Mouse (Mus musculus) layer of hippocampus, adult 2 months (tissue): Measurements from ENCODE around the gene Hdac7. TPM values are rescaled to one million over a fixed set of nuclear protein-coding genes. Genes with fewer than 3 reads are reported as not detected.
A peak's percentile ranks its signal among the peaks of the same experiment; 100 is the strongest.

Experiments
- DNase-seq, 2 experiments: peaks; one replicate each; pipeline ENCODE4 v3.0.0; 2022; ENCODE audit warnings: low spot score in 2 of 2
- H3K27ac ChIP-seq: fragments of 200-600 bp; 2 replicates; pipeline ENCODE4 v1.8.1; 2022
- H3K4me3 ChIP-seq: fragments of 200-600 bp; 2 replicates; pipeline ENCODE4 v1.8.1; 2022; ENCODE audit warnings: mild to moderate bottlenecking
- CTCF ChIP-seq: fragments of 200-600 bp; conservative IDR thresholded peaks from 2 replicates; pipeline ENCODE4 v1.8.1; 2022; ENCODE audit warnings: antibody characterized with exemption, mild to moderate bottlenecking, moderate library complexity
- total RNA-seq, 2 experiments: library from RNA; stranded (reverse); gene quantifications; 2 replicates each; pipeline ENCODE4 v1.2.3; 2021

Hdac7 gene
- total RNA-seq, 2 experiments from 2014 or later, result 23.8 to 28.5 TPM

GRCm38 (mm10) chr15:97825941-97826587 lies 18.2 kb downstream of the Hdac7 start:
- DNase-seq, result no peak
- peak overlapping the region; percentile 83 for H3K27ac ChIP-seq
- TF ChIP-seq CTCF, result no peak
- H3K4me3 ChIP-seq, result no peak overlapping the region

GRCm38 (mm10) chr15:97825071-97825940 lies 19.0 kb downstream of the Hdac7 start:
- H3K27ac ChIP-seq, result peak overlapping the region; percentile 83
- H3K4me3 ChIP-seq, result peak overlapping the region; percentile 37
- peak; percentile 70 to 74 for DNase-seq

GRCm38 (mm10) chr15:97824042-97824441 lies 20.3 kb downstream of the Hdac7 start:
- no peak overlapping the region for H3K4me3 ChIP-seq
- H3K27ac ChIP-seq, result peak overlapping the region; percentile 83
- TF ChIP-seq CTCF, result no peak
- DNase-seq, result no peak

More at GRCm38 (mm10) chr15:97825071-97825940, 19.0 kb downstream of the Hdac7 start:
- peak; percentile 72 for TF ChIP-seq CTCF

GRCm38 (mm10) chr15:97823479-97823878 lies 20.8 kb downstream of the Hdac7 start:
- no peak overlapping the region for H3K4me3 ChIP-seq
- peak overlapping the region; percentile 83 for H3K27ac ChIP-seq
- TF ChIP-seq CTCF, result no peak
- no peak for DNase-seq

- Histone ChIP-seq H3K27ac (peak overlapping the region; percentile 83), H3K4me3 (peak overlapping the region; percentile 17; the same call in 1 of the 2 replicates)
- DNase-seq, result no peak
- no peak; the same call in 1 of the 2 replicates for TF ChIP-seq CTCF
These were observed 21.6 kb downstream of the Hdac7 start for GRCm38 (mm10) chr15:97822545-97823228.

- Histone ChIP-seq H3K27ac (peak overlapping the region; percentile 83; the same call in 1 of the 2 replicates), H3K4me3 (no peak overlapping the region)
- no peak for DNase-seq
- TF ChIP-seq CTCF, result no peak
These were observed 22.3 kb downstream of the Hdac7 start for GRCm38 (mm10) chr15:97821983-97822363.

- no peak for TF ChIP-seq CTCF
- DNase-seq, result no peak
- no peak overlapping the region for H3K4me3 ChIP-seq
- peak overlapping the region; percentile 83; the same call in 1 of the 2 replicates for H3K27ac ChIP-seq
These were observed 22.9 kb downstream of the Hdac7 start for GRCm38 (mm10) chr15:97821321-97821982.

GRCm38 (mm10) chr15:97819937-97820336 lies 24.4 kb downstream of the Hdac7 start:
- no peak overlapping the region for H3K4me3 ChIP-seq
- TF ChIP-seq CTCF, result no peak
- DNase-seq, result no peak
- no peak overlapping the region for H3K27ac ChIP-seq

- no peak overlapping the region for H3K27ac ChIP-seq
- DNase-seq, result no peak
- TF ChIP-seq CTCF, result peak; percentile 50
- no peak overlapping the region for H3K4me3 ChIP-seq
These were observed 27.9 kb downstream of the Hdac7 start for GRCm38 (mm10) chr15:97816199-97816994.

GRCm38 (mm10) chr15:97815254-97815653 lies 29.0 kb downstream of the Hdac7 start:
- no peak for TF ChIP-seq CTCF
- Histone ChIP-seq H3K4me3 (no peak overlapping the region), H3K27ac (no peak overlapping the region; the same call in 1 of the 2 replicates)
- DNase-seq, result no peak

- Histone ChIP-seq H3K27ac (peak overlapping the region; percentile 68), H3K4me3 (no peak overlapping the region)
- no peak for TF ChIP-seq CTCF
- no peak for DNase-seq
These were observed 29.6 kb downstream of the Hdac7 start for GRCm38 (mm10) chr15:97814703-97815102.
